Mouse (Mus musculus) stomach, postnatal 0 days (tissue): Measurements from ENCODE around the gene Tjp1. TPM values are rescaled to one million over a fixed set of nuclear protein-coding genes. Genes with fewer than 3 reads are reported as not detected.

ENCODE experiments used
- ATAC-seq: fragments of 200-750 bp; cut with Nextera tagmentation; 2 replicates; pipeline ENCODE4 v1.8.0; 2017; ENCODE audit not compliant: low FRiP score, low TSS enrichment
- DNase-seq: peaks from one replicate; pipeline ENCODE4 v3.0.0-alpha.2; 2016; ENCODE audit warnings: low spot score
- H3K27ac ChIP-seq: fragments of 300-500 bp; sonication (generic); replicated peaks from 2 replicates; pipeline ENCODE4 v1.5.1; 2014; ENCODE audit warnings: mild to moderate bottlenecking, control low read depth
- H3K27me3 ChIP-seq: fragments of 300-500 bp; sonication (generic); 2 replicates; pipeline ENCODE4 v1.6.1; 2014; ENCODE audit warnings: low read length; ENCODE audit not compliant: control insufficient read depth, insufficient read depth
- H3K36me3 ChIP-seq: fragments of 300-500 bp; sonication (generic); 2 replicates; pipeline ENCODE4 v1.6.1; 2014; ENCODE audit warnings: low read length, mixed read lengths; ENCODE audit not compliant: control insufficient read depth, insufficient read depth
- H3K4me1 ChIP-seq: fragments of 300-500 bp; sonication (generic); replicated peaks from 2 replicates; pipeline ENCODE4 v1.6.1; 2014; ENCODE audit warnings: antibody characterized with exemption; ENCODE audit not compliant: control insufficient read depth, insufficient read depth
- H3K4me2 ChIP-seq: fragments of 300-500 bp; sonication (generic); replicated peaks from 2 replicates; pipeline ENCODE4 v1.6.1; 2014; ENCODE audit warnings: low read depth, mild to moderate bottlenecking, control low read depth, moderate library complexity
- H3K4me3 ChIP-seq: fragments of 300-500 bp; sonication (generic); 2 replicates; pipeline ENCODE4 v1.5.1; 2014; ENCODE audit warnings: low read depth, low read length, control low read depth
- H3K9ac ChIP-seq: fragments of 300-500 bp; sonication (generic); 2 replicates; pipeline ENCODE4 v1.6.1; 2014; ENCODE audit warnings: mild to moderate bottlenecking, low read length, control low read depth, mixed read lengths
- H3K9me3 ChIP-seq: fragments of 300-500 bp; sonication (generic); 2 replicates; pipeline ENCODE4 v1.6.1; 2016; ENCODE audit warnings: low read length; ENCODE audit not compliant: control insufficient read depth
- CTCF ChIP-seq: IDR thresholded peaks from 2 replicates; pipeline ENCODE4 v1.5.1; 2016; ENCODE audit warnings: antibody characterized with exemption, low read depth, mild to moderate bottlenecking, moderate library complexity
- EP300 ChIP-seq: optimal IDR thresholded peaks from 2 replicates; pipeline ENCODE3; 2016; ENCODE audit warnings: antibody characterized with exemption
- WGBS: fragments of 180-500 bp; shearing (Covaris S2); extraction: QIAGEN DNeasy Blood & Tissue Kit; methylation state at CpG from one replicate; pipeline ENCODE4 v1.1.7; 2014; 5-methylcytosine and 5-hydroxymethylcytosine counted together
- polyA plus RNA-seq: library from polyadenylated mRNA; unstranded; fragments of >200 nt; fragmentation: Nextera tagmentation; extraction: Ambion mirVana; gene quantifications from 2 replicates; pipeline ENCODE4 v1.2.1, GENCODE M21; 2015

The Tjp1 gene
- polyA plus RNA-seq, 1 experiment from 2014 or later: 12.6 TPM

- ATAC-seq (no peak), DNase-seq (no peak)
- Histone ChIP-seq H3K4me1 (no peaks in the 10 kb centered on the region; the same call in 1 of the 2 replicates), H3K27ac (peak overlapping the region; percentile 98), H3K9ac (peak overlapping the region; percentile 91; the same call in 1 of the 2 replicates), H3K27me3 (no peaks in the 10 kb centered on the region), H3K36me3 (no peaks in the 10 kb centered on the region), H3K9me3 (no peaks in the 10 kb centered on the region), H3K4me2 (peak overlapping the region; percentile 67), H3K4me3 (peak overlapping the region; percentile 87; the same call in 1 of the 2 replicates)
- WGBS: 41% methylated on average over 6 of the region's 6 CpGs
- TF ChIP-seq CTCF (no peak), EP300 (no peak)
Measured at GRCm38 (mm10) chr7:65371765-65372164, 155.8 kb downstream of the Tjp1 start.

- Histone ChIP-seq H3K36me3 (no peaks in the 10 kb centered on the region), H3K9ac (peak overlapping the region; percentile 91), H3K4me2 (peak overlapping the region; percentile 67), H3K27me3 (no peaks in the 10 kb centered on the region), H3K4me3 (peak overlapping the region; percentile 87), H3K4me1 (no peaks in the 10 kb centered on the region; the same call in 1 of the 2 replicates), H3K27ac (peak overlapping the region; percentile 98), H3K9me3 (no peaks in the 10 kb centered on the region)
- TF ChIP-seq EP300: no peak
- no peak for TF ChIP-seq CTCF
- peak; percentile 93 for DNase-seq
- under 1% methylated on average over 72 of the region's 92 CpGs for WGBS
- ATAC-seq: peak; percentile 95
Measured at GRCm38 (mm10) chr7:65370787-65371616, 156.6 kb downstream of the Tjp1 start.

GRCm38 (mm10) chr7:65370381-65370786, 157.2 kb downstream of the Tjp1 start:
- H3K27ac ChIP-seq: peak overlapping the region; percentile 98
- peak overlapping the region; percentile 91 for H3K9ac ChIP-seq
- H3K9me3 ChIP-seq: no peaks in the 10 kb centered on the region
- peak overlapping the region; percentile 67 for H3K4me2 ChIP-seq
- peak overlapping the region; percentile 87 for H3K4me3 ChIP-seq
- no peaks in the 10 kb centered on the region for H3K36me3 ChIP-seq
- peak; percentile 41 for ATAC-seq
- H3K27me3 ChIP-seq: no peaks in the 10 kb centered on the region
- no peaks in the 10 kb centered on the region; the same call in none of the 2 replicates for H3K4me1 ChIP-seq
- TF ChIP-seq EP300: no peak
- TF ChIP-seq CTCF: no peak
- 0% methylated on average over 26 of the region's 46 CpGs for WGBS
- peak; percentile 69 for DNase-seq

- Histone ChIP-seq H3K36me3 (no peaks in the 10 kb centered on the region), H3K4me1 (no peaks in the 10 kb centered on the region; the same call in none of the 2 replicates), H3K9ac (peak overlapping the region; percentile 41), H3K9me3 (no peaks in the 10 kb centered on the region), H3K27ac (no peak overlapping the region; the same call in 1 of the 2 replicates), H3K4me2 (peak overlapping the region; percentile 55), H3K4me3 (peak overlapping the region; percentile 39), H3K27me3 (no peaks in the 10 kb centered on the region)
- no peak for ATAC-seq
- WGBS: 8% methylated on average over 5 of the region's 5 CpGs
- TF ChIP-seq CTCF: no peak
- no peak for TF ChIP-seq EP300
- no peak for DNase-seq
Measured at GRCm38 (mm10) chr7:65369101-65369500, 158.5 kb downstream of the Tjp1 start.

- peak overlapping the region; percentile 18 for H3K4me2 ChIP-seq
- DNase-seq (no peak), ATAC-seq (no peak)
- no peak overlapping the region for H3K4me3 ChIP-seq
- no peaks in the 10 kb centered on the region for H3K36me3 ChIP-seq
- no peak for TF ChIP-seq EP300
- no peak for TF ChIP-seq CTCF
- H3K9ac ChIP-seq: no peak overlapping the region
- no peaks in the 10 kb centered on the region for H3K27me3 ChIP-seq
- no peaks in the 10 kb centered on the region for H3K9me3 ChIP-seq
- H3K4me1 ChIP-seq: no peaks in the 10 kb centered on the region; the same call in none of the 2 replicates
- 71% methylated on average over 16 of the region's 16 CpGs for WGBS
- H3K27ac ChIP-seq: no peak overlapping the region
Measured at GRCm38 (mm10) chr7:65367386-65368245, 160.0 kb downstream of the Tjp1 start.
